Mouse (Mus musculus): ENCODE results near the gene Zfp273.
A peak's percentile ranks its signal among the peaks of the same experiment; 100 is the strongest.
"Not testable (repeated sequence)": the region's sequence is repeated elsewhere in the genome, so short reads cannot be mapped to it uniquely, and the experiment has no call there.

Gene Zfp273

DNA sequence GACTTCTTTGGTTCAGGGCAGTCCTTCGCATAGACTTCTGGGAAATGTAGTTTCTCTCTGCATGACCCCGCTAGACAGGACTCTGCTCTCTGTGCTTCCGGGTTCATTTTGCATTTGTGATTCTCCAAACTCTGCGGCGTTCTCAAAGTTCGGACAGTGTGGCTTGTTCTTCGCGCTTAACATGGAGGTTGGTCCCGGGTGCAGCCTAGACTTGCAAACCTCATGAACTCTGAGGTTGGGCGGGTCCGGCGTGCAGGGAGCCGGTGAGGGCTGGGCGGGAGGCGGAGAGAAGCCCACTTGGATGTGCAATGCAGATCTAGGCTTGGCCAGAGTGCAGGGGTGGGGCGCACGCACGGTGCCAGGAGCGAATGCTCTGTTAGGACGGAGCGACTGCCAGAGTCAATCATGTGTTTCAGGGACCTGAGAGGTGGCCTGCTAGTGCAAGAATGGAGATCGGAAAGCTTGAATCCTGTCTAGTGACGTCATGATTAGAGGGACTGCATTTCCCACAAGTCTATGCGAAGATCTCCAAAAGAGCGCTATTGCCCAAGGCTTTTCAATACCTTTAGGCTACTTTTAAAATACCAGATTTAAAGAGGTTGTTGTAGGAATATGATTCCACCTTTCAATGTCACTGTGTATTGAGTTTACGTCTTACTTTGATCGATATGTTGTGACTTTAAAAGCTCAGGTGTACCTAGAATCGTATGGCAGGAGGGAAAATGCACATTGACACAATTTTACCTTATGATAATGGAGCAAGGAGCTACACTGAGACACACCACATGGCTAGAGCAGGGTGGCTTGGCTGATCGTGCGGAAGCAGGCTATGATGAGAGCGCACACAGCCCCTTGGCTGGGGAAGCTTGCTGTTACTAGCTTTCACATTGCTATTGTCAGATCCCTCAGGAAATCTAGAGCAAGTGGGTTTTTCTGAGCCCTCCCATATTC lies at the start of gene Zfp273:
Gene Zfp273, plus strand, starts transcription at position 31 of the 951 bp plus-strand sequence.
- DNase-seq = peak; percentile 77 to 80

DNA sequence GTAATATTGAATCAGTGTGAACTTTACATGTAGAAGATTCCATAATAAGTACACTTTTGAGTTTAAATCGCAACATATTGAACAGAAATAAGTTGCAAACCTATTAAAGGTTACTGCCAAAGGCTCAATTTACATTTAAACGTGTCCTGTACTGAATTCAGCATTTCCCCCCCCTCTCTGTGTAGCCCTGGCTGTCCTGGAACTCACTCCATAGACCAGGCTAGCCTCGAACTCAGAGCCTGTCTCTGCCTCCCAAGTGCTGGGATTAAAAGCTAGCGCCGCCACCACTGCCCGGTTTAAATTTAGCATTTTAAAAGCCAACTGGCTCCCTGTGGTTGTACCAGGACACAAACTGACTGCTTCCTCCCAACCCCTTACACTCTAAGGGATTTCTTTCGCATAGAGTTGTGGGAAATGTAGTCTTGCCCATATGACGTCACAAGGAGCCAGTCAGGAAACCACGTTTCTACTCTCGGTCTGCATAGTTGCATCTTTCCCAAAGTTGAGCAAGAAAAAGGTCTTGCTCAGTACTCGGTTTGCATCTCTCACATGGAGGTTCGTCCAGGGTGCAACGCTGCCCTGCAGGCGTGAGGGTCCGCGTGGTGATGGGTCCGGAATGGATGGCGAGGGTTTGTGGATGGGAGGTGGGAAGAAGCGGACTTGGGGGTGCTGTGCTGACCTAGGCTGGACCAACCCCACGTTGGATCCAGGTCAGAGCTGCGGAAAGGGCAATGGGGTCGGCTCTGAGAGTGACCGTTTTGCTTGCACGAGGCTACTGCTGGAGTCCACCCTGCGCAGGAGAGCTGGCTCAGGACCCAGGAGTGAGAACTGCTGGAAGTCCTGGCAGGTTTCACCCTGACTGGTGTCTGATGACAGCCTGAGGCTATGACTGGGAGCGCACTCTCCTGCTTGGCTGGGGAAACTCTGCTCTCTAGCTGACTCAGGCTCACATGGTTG lies 34.0 kb upstream of the Zfp273 start, which contains the start of gene Zfp493:
Gene Zfp493, plus strand, starts transcription at position 429 of the 957 bp plus-strand sequence.
- DNase-seq = peak; percentile 62 to 73

DNA sequence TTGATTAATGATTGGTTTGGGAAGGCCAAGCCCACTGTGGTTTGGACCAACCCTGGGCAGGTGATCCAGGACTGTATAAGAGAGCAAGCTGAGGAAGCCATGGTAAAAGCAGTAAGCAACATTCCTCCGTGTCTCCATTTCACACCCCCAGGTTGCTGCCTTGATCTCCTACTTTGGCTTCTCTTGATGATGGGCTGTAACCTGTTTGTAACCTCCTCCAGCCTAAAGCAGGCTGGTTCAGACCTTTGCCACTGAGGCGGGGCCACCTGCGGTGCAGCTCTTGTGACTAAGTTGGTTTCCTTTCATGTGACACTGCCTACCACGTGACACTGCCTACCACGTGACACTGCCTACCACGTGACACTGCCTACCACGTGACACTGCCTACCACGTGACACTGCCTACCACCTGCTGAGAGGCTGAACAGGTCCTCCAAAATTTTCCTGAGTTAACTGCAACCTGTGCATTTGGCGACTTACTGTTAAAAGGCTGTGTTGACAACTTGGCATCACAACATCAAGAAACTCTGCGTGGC lies 21.6 kb upstream of the Zfp273 start:
- no peak for DNase-seq

DNA sequence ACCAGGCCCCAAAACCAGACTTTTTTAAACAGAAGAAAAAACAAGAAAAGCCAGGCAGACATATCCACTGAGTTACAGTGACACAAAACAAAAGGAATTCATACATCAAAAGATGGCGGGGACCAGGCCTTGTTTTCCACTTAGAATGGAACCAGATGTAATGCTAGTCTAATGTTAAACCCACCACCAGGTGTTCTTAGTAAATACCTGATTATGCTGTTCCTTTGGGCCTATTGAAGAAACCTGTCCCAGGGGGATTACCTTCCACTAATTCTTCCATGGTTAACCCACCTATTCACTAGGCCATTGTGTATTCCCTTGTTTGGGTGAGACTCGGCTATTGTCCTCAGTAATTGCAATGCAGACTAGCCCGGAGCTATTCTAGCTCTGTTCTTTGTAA lies 14.9 kb upstream of the Zfp273 start:
- DNase-seq = no peak

DNA sequence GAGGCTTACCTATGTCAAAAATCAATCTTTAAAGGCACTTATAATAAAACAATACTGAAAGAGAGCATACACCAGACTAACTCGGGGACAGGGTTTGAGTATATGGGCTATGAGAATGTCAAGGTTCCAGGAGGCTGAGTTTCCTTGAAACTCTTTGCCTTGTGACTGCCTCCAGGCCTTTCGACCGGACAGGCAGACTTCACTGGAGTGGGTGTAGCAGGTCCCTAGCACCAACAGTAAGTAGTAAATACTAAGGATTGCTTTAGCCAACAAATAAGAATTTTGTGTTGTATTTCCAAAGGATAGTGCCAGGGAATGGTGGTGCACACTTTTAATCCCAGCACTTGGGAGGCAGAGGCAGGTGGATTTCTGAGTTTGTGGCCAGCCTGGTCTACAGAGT lies 14.4 kb upstream of the Zfp273 start:
- DNase-seq = not testable (repeated sequence)

DNA sequence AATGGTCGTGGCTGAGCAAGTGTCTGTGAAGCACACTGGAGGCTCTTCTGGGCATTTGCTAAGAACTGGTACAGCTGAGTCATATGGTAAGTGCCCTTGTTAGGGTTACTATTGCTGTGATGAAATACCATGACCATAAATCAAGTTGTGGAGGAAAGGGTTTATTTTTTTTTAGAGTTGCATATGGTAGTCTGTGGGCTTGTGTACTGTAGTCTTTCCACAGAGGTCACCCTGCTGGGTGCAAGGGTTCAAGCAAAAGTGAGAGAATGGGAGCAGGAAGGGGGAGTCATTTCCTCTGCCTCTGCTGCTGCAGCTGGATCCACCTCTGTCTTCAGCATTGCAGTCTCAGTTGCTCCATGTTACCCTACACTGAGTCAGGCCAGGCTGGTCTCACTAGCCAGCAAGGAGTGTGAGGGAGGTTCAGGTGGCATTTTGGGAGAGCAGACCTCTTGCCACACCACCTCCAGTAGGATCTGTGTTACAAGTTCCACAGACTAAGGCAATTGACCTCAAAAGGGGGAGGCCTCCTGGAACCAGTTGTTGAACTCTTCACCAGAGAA lies 1.8 kb upstream of the Zfp273 start:
- DNase-seq = no peak

DNA sequence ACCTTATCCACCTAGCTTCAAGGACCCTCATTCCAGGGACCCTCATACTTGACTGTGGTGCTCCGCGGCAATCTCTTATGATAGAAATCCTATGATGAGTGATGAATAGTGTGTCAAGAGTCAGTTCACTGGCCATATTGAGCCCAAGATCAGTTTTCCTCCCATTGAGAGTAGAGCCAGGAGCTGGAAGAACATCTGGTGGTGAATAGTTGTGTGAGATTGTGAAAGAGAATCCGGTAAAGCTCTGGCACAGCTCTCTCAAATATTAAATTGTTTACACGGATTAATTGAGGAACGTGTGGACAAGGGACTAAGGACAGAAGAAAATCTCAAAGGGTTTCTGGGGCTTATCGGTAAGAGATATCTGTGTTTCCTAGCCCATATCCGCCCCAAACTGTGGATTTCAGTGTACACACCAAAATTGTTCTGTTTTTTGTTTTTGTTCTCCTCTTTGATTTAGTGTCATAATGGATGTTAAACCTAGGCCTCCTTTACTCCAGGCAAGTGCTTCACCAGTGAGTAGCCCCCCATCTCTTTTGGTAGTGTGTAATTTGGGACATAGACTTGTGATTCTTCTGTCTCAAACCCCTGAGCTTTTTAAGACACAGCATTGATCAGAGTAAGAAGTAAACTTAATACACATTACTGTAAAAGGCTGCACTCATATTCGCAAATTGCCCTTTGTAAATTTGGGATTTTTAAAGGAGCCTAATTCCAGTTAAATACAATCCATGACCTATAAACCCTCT lies 405 bp upstream of the Zfp273 start:
- no peak for DNase-seq

DNA sequence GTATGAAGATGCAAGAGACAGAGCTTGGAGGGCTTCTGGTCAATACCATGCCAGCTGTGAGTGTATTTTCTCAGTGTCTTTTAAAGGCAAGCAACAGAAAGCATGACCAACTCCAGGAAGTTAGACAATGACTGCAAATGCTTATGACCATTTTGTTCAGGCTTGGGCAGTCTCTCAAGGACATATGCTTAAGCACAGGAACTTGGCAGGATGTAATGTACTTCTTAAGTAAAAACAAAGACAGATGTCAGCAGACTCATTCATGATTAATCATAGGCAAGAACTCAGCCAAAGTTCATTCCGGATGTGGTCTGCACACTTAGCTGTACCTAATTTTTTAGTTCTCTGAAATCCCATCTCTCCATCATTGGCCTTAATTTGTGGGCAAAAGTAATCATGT lies 5.1 kb downstream of the Zfp273 start:
- no peak for DNase-seq

DNA sequence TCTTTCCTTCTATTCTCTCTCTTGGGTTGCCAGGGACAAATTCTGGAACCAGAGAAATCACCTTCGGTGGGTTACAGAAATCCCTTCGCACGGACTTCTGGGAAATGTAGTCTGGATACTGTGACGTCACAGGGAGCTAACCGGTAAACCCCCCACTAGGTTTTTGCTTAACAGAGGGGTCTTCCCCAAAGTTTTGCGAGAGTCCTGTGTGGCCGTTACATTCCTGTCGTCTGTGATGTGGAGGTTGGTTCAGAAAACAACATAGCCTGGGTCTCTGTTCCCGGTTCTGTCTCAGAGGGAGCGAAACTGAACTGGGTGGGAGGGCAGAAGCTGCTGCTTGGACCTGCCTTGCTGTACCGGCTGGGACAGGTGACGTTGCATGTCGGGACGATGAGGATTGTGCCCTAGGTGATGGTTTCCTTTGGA lies 17.4 kb downstream of the Zfp273 start, which contains the start of gene Gm10037:
Gene Gm10037, plus strand, starts transcription at position 196 of the 426 bp plus-strand sequence.
- peak; percentile 22 to 60 for DNase-seq

DNA sequence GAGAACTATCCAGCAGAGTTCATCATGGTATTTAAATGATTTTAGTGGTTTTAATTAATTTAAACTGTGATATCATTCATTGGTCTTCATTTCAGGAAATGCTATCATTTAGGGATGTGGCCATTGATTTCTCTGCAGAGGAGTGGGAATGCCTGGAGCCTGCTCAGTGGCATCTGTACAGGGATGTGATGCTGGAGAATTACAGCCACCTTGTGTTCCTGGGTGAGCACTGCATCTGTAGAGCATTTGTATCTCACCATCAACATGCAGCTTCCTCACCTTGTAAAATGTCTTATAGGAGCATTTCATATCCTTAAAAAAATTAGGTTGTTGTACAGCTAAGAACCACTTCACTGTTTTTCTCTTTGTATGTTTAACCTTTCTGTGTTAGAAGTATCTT lies 19.6 kb downstream of the Zfp273 start:
- DNase-seq = not testable (repeated sequence)

DNA sequence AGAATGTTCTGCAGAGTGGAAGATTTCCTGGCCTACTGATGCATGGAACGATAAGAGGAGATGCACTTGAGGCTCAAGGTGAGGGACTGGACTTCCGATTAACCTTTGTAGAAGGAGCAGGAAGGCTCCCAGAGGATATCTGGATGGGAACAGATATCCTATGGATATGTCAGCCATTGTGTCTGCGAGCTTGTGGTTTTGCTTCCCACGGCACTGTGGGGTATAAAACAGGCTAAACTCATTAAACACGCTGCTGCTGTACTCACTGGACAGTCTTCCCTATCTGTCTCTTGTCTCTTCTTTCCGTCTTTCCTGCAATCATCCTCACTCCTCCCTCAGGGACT lies 30.2 kb downstream of the Zfp273 start:
- DNase-seq = no peak

DNA sequence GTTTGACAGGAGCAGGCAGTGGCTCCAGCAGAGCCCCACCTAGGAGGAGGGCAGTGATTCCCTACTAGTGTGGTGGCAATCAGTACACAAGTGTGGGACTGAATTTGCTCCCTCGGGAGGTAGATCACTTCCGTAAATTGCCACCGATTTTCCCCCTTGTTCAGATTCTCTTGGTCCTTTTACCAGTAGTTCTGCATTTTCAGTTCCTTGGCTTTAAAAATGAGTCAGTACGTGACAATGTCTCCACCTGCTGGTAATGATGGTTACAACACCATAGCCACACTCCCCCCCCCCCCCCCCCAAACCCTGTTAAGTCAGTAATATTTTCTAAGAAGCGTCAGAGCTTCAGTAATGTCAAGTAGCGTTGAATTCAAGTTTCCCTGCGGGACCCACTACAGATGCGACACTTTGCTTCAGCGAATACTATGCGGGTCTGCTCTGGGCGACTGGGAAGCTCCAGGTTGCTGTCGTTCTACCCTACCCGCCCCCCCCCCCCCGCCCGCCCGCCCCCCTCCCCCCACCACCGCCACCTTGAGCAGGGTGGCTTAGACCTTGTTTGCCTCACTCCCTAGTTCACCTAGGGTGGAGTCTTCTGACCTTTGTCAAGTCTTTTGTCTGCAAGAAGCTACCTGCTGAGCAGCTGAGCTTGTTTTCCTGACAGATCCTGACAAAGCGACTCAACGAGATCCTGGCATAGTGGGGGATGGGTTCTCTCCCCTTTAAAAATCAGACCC lies 30.7 kb downstream of the Zfp273 start:
- DNase-seq = peak in 1 of 2 experiments; percentile 70

DNA sequence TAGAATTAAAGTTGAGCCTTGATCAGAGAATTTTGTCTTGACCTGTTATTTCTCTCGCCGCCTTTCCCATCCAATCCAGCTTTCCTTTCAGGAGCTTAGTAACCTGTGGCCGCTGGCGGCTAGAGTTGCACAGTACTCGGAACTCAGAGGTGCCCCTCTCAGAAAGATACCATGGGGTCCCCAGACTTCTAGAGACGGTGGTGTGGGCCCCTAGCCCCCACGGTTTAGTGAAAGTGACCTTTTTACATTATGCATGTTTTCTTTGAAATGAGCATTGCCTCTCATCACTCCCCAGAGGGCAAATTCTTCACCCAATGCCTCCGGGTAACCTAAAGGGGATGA lies 31.3 kb downstream of the Zfp273 start:
- DNase-seq = no peak

DNA sequence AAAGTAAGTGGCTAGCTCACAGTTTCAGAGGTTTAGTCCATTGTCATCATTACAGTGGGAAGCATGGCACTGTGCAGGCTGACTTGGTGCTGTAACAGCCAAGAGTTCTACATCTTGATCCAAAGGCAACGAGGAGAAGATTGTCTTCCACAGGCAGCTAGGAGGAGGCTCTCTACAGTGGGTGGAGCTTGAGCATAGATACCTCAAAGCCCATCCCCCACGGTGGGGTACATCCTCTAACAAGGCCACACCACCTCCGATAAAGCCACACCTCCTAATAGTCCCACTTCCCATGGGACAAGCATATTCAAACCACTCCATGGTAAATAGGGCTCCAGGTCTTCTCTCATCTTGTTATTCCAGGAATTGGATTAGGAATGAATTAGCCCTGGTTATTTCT lies 36.8 kb downstream of the Zfp273 start:
- no peak for DNase-seq

DNA sequence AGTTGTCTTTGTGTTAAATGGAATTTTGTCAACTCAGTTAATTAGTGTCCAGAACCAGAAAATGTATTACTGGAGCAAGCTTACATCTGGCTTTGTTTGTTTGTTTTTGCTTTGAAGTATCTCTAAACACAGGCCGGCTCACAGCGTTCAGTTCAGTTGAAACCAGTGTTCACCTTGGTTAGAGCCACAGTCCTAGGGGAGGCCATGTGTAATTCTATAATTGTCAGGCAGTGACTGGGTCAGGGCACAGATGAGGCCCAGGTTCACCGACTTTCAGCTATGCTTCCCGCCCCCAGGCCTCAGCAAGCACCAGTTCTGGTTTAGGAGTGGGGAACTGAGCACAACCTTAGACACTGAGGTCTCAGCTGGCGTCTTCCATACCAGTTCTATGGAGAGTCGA lies 39.6 kb downstream of the Zfp273 start:
- no peak for DNase-seq

DNA sequence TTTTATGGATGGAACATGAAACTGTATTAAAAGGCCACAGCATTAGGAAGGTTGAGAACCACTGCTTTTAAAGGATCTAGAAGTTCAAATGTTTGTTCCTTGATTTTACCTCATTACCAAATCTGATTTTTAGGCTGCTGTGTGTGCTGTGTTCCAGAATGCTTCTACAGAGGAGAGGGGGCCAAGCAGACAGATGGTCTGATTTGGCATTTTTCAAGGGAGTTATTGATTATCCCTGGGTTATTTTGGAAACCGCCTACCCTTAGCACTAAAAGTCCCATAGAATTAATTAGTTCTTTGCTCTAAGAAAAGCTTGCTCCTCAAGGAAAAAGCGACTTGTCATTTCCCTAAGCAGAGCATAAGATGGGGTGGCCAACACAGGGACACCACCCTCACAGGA lies 40.4 kb downstream of the Zfp273 start:
- DNase-seq = no peak

DNA sequence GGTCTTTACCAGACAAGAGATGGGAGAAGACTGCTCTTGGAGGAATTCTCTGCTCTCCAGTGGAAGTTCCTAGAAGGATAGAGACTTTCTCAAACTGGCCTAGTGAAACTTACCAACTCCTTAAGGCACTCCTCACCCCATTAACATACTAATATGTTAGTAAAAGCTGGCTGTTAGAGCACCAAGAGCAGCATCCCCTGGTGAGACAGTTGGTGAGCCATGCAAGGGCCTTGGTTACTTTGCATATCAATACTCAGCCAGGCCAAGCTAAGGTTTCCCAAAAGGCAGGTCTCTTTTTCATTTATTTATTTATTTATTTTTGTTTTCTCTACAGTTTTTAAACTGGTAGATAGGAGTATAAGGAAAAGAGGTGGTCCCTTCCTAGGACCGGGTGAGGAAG lies 43.8 kb downstream of the Zfp273 start:
- no peak for DNase-seq

DNA sequence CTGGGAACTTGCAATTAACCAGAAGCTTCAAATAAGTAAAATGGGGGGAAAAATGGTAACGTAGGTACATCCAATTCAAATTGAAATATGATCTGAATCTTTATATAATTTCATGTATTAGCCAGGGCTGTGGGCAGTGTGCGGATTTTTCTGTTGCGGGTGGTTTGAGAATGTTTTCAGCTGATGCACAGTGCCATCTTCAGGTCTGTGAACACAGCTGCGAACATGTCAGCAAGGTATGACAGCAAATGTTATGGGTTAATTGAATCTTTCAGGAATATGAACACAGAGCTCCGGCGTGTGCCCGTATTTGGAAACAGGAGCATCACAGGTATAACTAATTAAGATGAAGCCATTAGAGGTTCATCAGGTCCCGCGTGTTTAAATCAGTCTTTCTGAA lies 49.0 kb downstream of the Zfp273 start:
- DNase-seq = no peak

DNA sequence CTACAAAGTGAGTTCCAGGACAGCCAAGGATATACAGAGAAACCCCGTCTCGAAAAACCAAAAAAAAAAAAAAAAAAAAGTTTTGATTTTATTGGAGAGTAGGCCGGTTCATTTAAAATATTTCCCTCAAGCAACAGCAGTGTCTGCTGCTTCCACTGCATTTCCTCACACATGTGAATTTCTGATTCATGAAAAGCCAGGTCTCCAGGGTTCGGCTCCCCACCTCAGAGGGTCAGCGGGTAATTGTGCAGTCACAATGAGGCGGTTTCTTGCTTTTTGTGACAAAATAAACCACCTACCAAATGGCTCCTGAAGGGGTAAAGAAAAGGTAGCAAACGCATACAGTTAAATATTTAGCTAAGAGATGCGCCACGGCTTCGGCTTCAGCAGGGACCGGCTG lies 49.5 kb downstream of the Zfp273 start, which contains the start of gene BC048507:
Gene BC048507, plus strand, starts transcription at position 301 of the 400 bp plus-strand sequence.
- no peak for DNase-seq

DNA sequence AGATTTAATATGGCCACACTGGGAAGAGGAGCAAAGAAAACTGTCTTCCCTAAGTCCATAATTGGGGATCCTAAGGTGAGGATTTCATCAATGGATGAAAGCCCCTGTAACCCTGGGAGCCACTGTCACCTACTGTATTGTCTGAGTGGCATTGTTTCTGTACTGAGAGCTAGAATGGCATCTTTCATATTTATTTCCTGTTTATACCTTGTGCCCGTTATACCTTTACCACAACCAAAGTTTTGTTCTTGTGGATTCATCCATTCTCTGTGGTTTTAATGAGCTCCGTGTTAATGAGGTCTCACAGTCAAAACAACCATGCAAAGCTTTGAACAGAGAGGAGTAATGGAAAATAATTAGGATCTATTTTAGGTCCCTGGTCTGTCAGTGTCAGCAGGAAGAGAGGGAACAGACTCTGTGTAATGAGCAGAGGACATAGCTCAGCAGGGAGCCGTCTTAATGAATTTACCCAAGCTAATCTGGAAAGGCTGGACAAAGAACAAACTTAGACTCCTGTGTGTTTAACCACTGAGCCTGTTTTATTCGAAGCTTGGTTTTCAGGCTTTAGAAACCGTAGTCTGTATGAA lies 51.3 kb downstream of the Zfp273 start:
- no peak for DNase-seq

DNA sequence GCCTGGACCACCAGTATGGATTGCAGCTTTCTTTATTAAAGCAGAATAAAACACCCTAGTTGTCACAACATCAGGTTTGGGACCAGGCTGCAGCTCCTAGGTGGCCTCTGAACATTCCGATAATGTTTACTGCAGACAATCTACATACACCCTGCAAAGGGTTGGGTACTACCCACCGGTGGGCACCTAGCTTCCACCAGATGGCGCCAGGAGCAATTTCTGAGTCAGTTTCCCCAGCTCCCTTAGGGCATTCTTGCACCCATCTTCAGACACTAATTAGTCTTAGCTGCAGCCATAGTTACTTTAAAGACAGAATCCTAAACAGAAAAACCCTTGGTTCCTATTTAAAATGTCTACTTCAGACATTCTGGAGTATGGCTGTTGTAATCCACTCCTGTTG lies 54.4 kb downstream of the Zfp273 start:
- DNase-seq = no peak
